Mouse (Mus musculus): ENCODE measurements around the gene Tmem161a. TPM values are rescaled to one million over a fixed set of nuclear protein-coding genes. Genes with fewer than 3 reads are reported as not detected.
A peak's percentile ranks its signal among the peaks of the same experiment; 100 is the strongest.

The Tmem161a gene
- polyA plus RNA-seq, 1 experiment, result 57.8 TPM

GRCm38 (mm10) chr8:70139026-70139857 is 32.9 kb upstream of the Tmem161a start, which contains the start of the genes Rfxank, Borcs8 and Mef2b:
Rfxank (minus strand) TSS chr8:70139154.
Borcs8 (plus strand) TSS chr8:70139499.
Mef2b (plus strand) TSS chr8:70139711.
- TF ChIP-seq MYOG (IDR thresholded peaks at IDR 0.05; ENCODE audit: control insufficient read depth, extremely low read depth, insufficient read length) (no peak), MAX (IDR thresholded peaks at IDR 0.05) (peak; percentile 43)
- peaks cover 9% of the 10 kb centered on the region for H3K36me3 ChIP-seq (ENCODE audit: control insufficient read depth, insufficient read depth)

GRCm38 (mm10) chr8:70139981-70140380 is 32.2 kb upstream of the Tmem161a start:
- peaks cover 3% of the 10 kb centered on the region for H3K36me3 ChIP-seq (ENCODE audit: control insufficient read depth, insufficient read depth)
- peaks cover 13% of the 10 kb centered on the region for H3K79me2 ChIP-seq (ENCODE audit: control insufficient read depth, insufficient read depth)
- TF ChIP-seq CEBPB (IDR thresholded peaks at IDR 0.05; ENCODE audit: low read depth) (no peak), USF1 (IDR thresholded peaks at IDR 0.05; ENCODE audit: low read depth) (no peak), FOSL1 (IDR thresholded peaks at IDR 0.05; ENCODE audit: insufficient read depth, low read length, poor library complexity, severe bottlenecking) (no peak), MYOG (IDR thresholded peaks at IDR 0.05; ENCODE audit: control insufficient read depth, extremely low read depth, insufficient read length) (no peak), MAX (IDR thresholded peaks at IDR 0.05) (no peak), MYOD1 (IDR thresholded peaks at IDR 0.05; ENCODE audit: control insufficient read depth, insufficient read length, low read depth) (no peak), CTCF (IDR thresholded peaks at IDR 0.05; ENCODE audit: control insufficient read depth, insufficient read depth, insufficient read length) (no peak)
- peaks cover 7% of the 10 kb centered on the region for H3K79me3 ChIP-seq (ENCODE audit: low read depth)
- H3K27me3 ChIP-seq (ENCODE audit: control insufficient read depth, insufficient read depth, insufficient read length), result no peaks in the 10 kb centered on the region
- H3K4me3 ChIP-seq (ENCODE audit: insufficient read depth, poor library complexity, severe bottlenecking), result peak overlapping the region; percentile 78
- peak overlapping the region; percentile 93 for H3ac ChIP-seq (ENCODE audit: control insufficient read depth, insufficient read length, low read depth)

More at GRCm38 (mm10) chr8:70139026-70139857, 32.9 kb upstream of the Tmem161a start, which contains the start of the genes Rfxank, Borcs8 and Mef2b:
- peak within 1 kb of the TSS; percentile 78 for H3K4me3 ChIP-seq (ENCODE audit: insufficient read depth, poor library complexity, severe bottlenecking)
- H3K79me2 ChIP-seq (ENCODE audit: control insufficient read depth, insufficient read depth), result peaks cover 13% of the 10 kb centered on the region
- H3K79me3 ChIP-seq (ENCODE audit: low read depth), result peaks cover 7% of the 10 kb centered on the region
- peak within 1 kb of the TSS; percentile 93 for H3ac ChIP-seq (ENCODE audit: control insufficient read depth, insufficient read length, low read depth)
- no peaks in the 10 kb centered on the region for H3K27me3 ChIP-seq (ENCODE audit: control insufficient read depth, insufficient read depth, insufficient read length)

DNA sequence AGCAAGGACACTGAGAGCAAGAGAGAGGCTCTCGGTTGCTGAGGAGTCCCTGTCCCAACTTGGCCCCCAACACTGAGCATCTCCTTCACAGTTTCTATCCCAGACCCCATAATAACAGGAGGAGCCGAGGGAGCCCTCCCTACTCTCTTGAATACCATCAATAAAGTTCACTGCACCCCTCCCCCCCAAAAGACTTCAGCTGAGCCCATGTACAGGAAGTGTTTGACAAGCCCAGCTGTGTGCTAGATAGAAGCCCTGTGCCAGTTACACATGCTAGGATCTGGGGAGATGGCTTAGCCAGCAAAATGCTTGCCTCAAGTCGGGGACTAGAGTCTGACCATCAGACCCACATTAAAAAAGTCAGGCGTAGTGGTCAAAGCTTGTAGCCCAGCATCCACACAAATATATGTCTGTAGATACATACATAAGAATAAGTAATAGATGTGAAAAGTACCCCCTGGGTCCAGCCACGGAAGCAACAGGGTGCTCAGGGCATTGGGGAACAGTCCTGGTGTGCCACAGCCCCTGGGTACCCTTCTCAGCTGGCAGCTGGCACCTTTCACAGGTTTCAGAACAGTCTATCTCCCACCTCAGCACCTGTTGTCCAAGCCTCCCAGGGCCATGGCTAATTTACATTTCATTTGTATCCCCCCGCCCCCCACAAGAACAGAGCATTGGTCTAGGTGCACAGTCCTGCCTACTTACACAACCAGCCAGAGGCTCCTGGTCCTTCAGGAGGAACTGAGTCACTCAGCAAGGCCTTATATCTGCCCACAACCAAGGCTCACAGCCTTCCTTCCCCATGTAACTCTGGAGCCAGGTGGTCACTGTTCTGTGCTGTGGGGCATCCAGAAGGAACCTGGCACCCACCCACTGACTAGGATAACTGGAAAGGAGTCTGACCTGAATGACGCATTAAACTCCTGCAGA is 24.2 kb upstream of the Tmem161a start:
- Histone ChIP-seq H3K79me2 (ENCODE audit: control insufficient read depth, insufficient read depth) (no peaks in the 10 kb centered on the region), H3K36me3 (ENCODE audit: control insufficient read depth, insufficient read depth) (no peaks in the 10 kb centered on the region), H3K27me3 (ENCODE audit: control insufficient read depth, insufficient read depth, insufficient read length) (no peaks in the 10 kb centered on the region), H3K79me3 (ENCODE audit: low read depth) (no peaks in the 10 kb centered on the region), H3K4me3 (ENCODE audit: insufficient read depth, poor library complexity, severe bottlenecking) (no peak overlapping the region), H3ac (ENCODE audit: control insufficient read depth, insufficient read length, low read depth) (no peak overlapping the region)
- TF ChIP-seq MYOG (IDR thresholded peaks at IDR 0.05; ENCODE audit: control insufficient read depth, extremely low read depth, insufficient read length), result no peak
- no peak for TF ChIP-seq CEBPB (IDR thresholded peaks at IDR 0.05; ENCODE audit: low read depth)
- TF ChIP-seq CTCF (IDR thresholded peaks at IDR 0.05; ENCODE audit: control insufficient read depth, insufficient read depth, insufficient read length), result no peak
- TF ChIP-seq FOSL1 (IDR thresholded peaks at IDR 0.05; ENCODE audit: insufficient read depth, low read length, poor library complexity, severe bottlenecking), result no peak
- no peak for TF ChIP-seq MYOD1 (IDR thresholded peaks at IDR 0.05; ENCODE audit: control insufficient read depth, insufficient read length, low read depth)
- no peak for TF ChIP-seq USF1 (IDR thresholded peaks at IDR 0.05; ENCODE audit: low read depth)
- TF ChIP-seq MAX (IDR thresholded peaks at IDR 0.05), result no peak

- H3K36me3 ChIP-seq (ENCODE audit: control insufficient read depth, insufficient read depth), result no peaks in the 10 kb centered on the region
- H3K79me2 ChIP-seq (ENCODE audit: control insufficient read depth, insufficient read depth), result no peaks in the 10 kb centered on the region
- no peak overlapping the region for H3K4me3 ChIP-seq (ENCODE audit: insufficient read depth, poor library complexity, severe bottlenecking)
- H3K27me3 ChIP-seq (ENCODE audit: control insufficient read depth, insufficient read depth, insufficient read length), result peaks cover 10% of the 10 kb centered on the region
- no peak overlapping the region for H3ac ChIP-seq (ENCODE audit: control insufficient read depth, insufficient read length, low read depth)
- no peaks in the 10 kb centered on the region for H3K79me3 ChIP-seq (ENCODE audit: low read depth)
- no peak for TF ChIP-seq MYOG (IDR thresholded peaks at IDR 0.05; ENCODE audit: control insufficient read depth, extremely low read depth, insufficient read length)
- TF ChIP-seq MYOD1 (IDR thresholded peaks at IDR 0.05; ENCODE audit: control insufficient read depth, insufficient read length, low read depth), result no peak
- TF ChIP-seq USF1 (IDR thresholded peaks at IDR 0.05; ENCODE audit: low read depth), result no peak
- TF ChIP-seq FOSL1 (IDR thresholded peaks at IDR 0.05; ENCODE audit: insufficient read depth, low read length, poor library complexity, severe bottlenecking), result no peak
- no peak for TF ChIP-seq CTCF (IDR thresholded peaks at IDR 0.05; ENCODE audit: control insufficient read depth, insufficient read depth, insufficient read length)
- no peak for TF ChIP-seq MAX (IDR thresholded peaks at IDR 0.05)
- no peak for TF ChIP-seq CEBPB (IDR thresholded peaks at IDR 0.05; ENCODE audit: low read depth)
Observed at GRCm38 (mm10) chr8:70150158-70150557, 22.0 kb upstream of the Tmem161a start.

DNA sequence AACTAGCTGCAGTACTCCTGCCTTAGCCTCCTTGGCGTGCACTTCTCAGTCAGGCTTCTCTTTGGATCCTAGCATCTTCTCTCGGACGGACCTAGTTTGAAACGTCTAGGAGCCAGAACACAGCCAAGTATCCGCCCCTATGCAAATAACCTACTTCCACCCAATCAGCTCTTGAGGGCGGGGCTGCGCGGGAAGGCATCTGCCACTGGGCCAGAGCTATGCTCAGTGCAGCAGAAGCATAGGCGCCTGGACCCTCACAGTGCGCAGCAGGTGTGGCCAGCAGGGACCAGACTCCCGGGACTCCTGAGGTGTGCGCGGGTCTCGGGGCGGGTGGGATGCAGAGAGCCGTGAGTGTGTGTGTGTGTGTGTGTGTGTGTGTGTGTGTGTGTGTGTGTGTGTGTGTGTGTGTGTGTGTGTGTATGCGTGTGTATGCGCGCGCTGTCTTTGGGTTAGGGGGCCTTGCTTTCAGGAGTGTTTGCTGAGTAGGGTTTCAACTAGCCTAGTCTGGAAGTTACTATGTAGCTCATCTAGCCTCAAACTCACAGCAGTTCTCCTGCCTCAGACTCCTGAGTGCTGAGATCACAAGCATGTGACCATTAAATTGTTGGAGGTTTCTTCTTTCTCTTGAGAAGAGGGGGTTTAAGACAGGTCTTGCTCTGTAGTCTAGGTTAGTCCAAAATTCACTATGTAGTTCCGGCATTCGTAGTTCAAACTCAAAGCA is 19.5 kb upstream of the Tmem161a start:
- no peak for TF ChIP-seq CTCF (IDR thresholded peaks at IDR 0.05; ENCODE audit: control insufficient read depth, insufficient read depth, insufficient read length)
- TF ChIP-seq USF1 (IDR thresholded peaks at IDR 0.05; ENCODE audit: low read depth), result no peak
- TF ChIP-seq MAX (IDR thresholded peaks at IDR 0.05), result no peak
- TF ChIP-seq CEBPB (IDR thresholded peaks at IDR 0.05; ENCODE audit: low read depth), result no peak
- no peak for TF ChIP-seq MYOD1 (IDR thresholded peaks at IDR 0.05; ENCODE audit: control insufficient read depth, insufficient read length, low read depth)
- TF ChIP-seq MYOG (IDR thresholded peaks at IDR 0.05; ENCODE audit: control insufficient read depth, extremely low read depth, insufficient read length), result no peak
- no peak for TF ChIP-seq FOSL1 (IDR thresholded peaks at IDR 0.05; ENCODE audit: insufficient read depth, low read length, poor library complexity, severe bottlenecking)
- Histone ChIP-seq H3ac (ENCODE audit: control insufficient read depth, insufficient read length, low read depth) (no peak overlapping the region), H3K79me2 (ENCODE audit: control insufficient read depth, insufficient read depth) (no peaks in the 10 kb centered on the region), H3K79me3 (ENCODE audit: low read depth) (no peaks in the 10 kb centered on the region), H3K4me3 (ENCODE audit: insufficient read depth, poor library complexity, severe bottlenecking) (no peak overlapping the region), H3K36me3 (ENCODE audit: control insufficient read depth, insufficient read depth) (no peaks in the 10 kb centered on the region), H3K27me3 (ENCODE audit: control insufficient read depth, insufficient read depth, insufficient read length) (peaks cover 24% of the 10 kb centered on the region)
